Mouse (Mus musculus): Measurements from ENCODE around the gene Map3k4.

- no peak for TF ChIP-seq CTCF (IDR thresholded peaks at IDR 0.05; ENCODE audit: low read depth)
- TF ChIP-seq EP300 (optimal IDR thresholded peaks at IDR 0.05), result no peak
Measured at GRCm38 (mm10) chr17:12291151-12291550, 27.4 kb downstream of the Map3k4 start.
